Mouse (Mus musculus) limb, embryonic 13.5 days (tissue): ENCODE measurements around the gene Bag5. TPM values are rescaled to one million over a fixed set of nuclear protein-coding genes. Genes with fewer than 3 reads are reported as not detected.

Experiments used
- ATAC-seq: fragments of 200-750 bp; cut with Nextera tagmentation; 2 replicates; pipeline ENCODE4 v1.8.0; 2017; ENCODE audit warnings: low read depth, moderate number of reproducible peaks, moderate TSS enrichment; ENCODE audit not compliant: low FRiP score
- H3K27ac ChIP-seq: fragments of 300-500 bp; sonication (generic); 2 replicates; pipeline ENCODE4 v1.5.1; 2015; ENCODE audit warnings: inconsistent platforms, mild to moderate bottlenecking, moderate library complexity
- H3K27me3 ChIP-seq: fragments of 300-500 bp; sonication (generic); 2 replicates; pipeline ENCODE4 v1.6.1; 2015; ENCODE audit warnings: mild to moderate bottlenecking, inconsistent platforms
- H3K36me3 ChIP-seq: fragments of 300-500 bp; sonication (generic); 2 replicates; pipeline ENCODE4 v1.6.1; 2015; ENCODE audit warnings: inconsistent platforms, mild to moderate bottlenecking, moderate library complexity
- H3K4me1 ChIP-seq: fragments of 300-500 bp; sonication (generic); 2 replicates; pipeline ENCODE4 v1.6.1; 2015; ENCODE audit warnings: inconsistent platforms
- H3K4me2 ChIP-seq: fragments of 300-500 bp; sonication (generic); replicated peaks from 2 replicates; pipeline ENCODE4 v1.6.1; 2015; ENCODE audit warnings: inconsistent platforms, mild to moderate bottlenecking, moderate library complexity
- H3K4me3 ChIP-seq: fragments of 300-500 bp; sonication (generic); 2 replicates; pipeline ENCODE4 v1.5.1; 2015; ENCODE audit warnings: moderate library complexity, mild to moderate bottlenecking, inconsistent platforms
- H3K9ac ChIP-seq: fragments of 300-500 bp; sonication (generic); 2 replicates; pipeline ENCODE4 v1.6.1; 2015; ENCODE audit warnings: mild to moderate bottlenecking, inconsistent platforms
- H3K9me3 ChIP-seq: fragments of 300-500 bp; sonication (generic); 2 replicates; pipeline ENCODE4 v1.6.1; 2016; ENCODE audit warnings: inconsistent platforms
- WGBS: fragments of 180-500 bp; shearing (Covaris S2); methylation state at CpG from one replicate; pipeline ENCODE4 v1.1.7; 2015; 5-methylcytosine and 5-hydroxymethylcytosine counted together
- polyA plus RNA-seq: library from polyadenylated mRNA; unstranded; fragments of >200 nt; fragmentation: Nextera tagmentation; extraction: Ambion mirVana; gene quantifications from 2 replicates; pipeline ENCODE4 v1.2.1, GENCODE M21; 2015

Bag5 gene
- polyA plus RNA-seq = 62.7 and 63.0 TPM in 2 replicates

- Histone ChIP-seq H3K4me2 (peak within 1 kb of the TSS; percentile 85), H3K9ac (peak within 1 kb of the TSS; percentile 98), H3K36me3 (peaks cover 37% of the 10 kb centered on the region), H3K27me3 (no peaks in the 10 kb centered on the region), H3K27ac (peak within 1 kb of the TSS; percentile 78), H3K4me3 (peak within 1 kb of the TSS; percentile 100), H3K9me3 (no peaks in the 10 kb centered on the region), H3K4me1 (peaks cover 22% of the 10 kb centered on the region)
- peak; percentile 93 for ATAC-seq
- under 1% methylated on average over 70 of the region's 86 CpGs for WGBS
Observed at GRCm38 (mm10) chr12:111713004-111713651, at the start of gene Bag5, which contains the start of gene Apopt1. Gene Bag5, minus strand, starts transcription at chr12:111713257. Gene Apopt1, plus strand, starts transcription at chr12:111713261.

- peaks cover 35% of the 10 kb centered on the region for H3K4me1 ChIP-seq
- H3K27ac ChIP-seq = no peak overlapping the region
- H3K4me2 ChIP-seq = peak overlapping the region; percentile 99
- no peak for ATAC-seq
- WGBS = 63% methylated on average over 7 of the region's 7 CpGs
- H3K27me3 ChIP-seq = no peaks in the 10 kb centered on the region
- peak overlapping the region; percentile 96; the same call in 1 of the 2 replicates for H3K9ac ChIP-seq
- no peaks in the 10 kb centered on the region for H3K9me3 ChIP-seq
- H3K36me3 ChIP-seq = peaks cover 23% of the 10 kb centered on the region
- peak overlapping the region; percentile 86 for H3K4me3 ChIP-seq
Observed at GRCm38 (mm10) chr12:111760306-111760908, 47.4 kb upstream of the Bag5 start.

- peak; percentile 48; the same call in 1 of the 2 replicates for ATAC-seq
- 3% methylated on average over 35 of the region's 35 CpGs for WGBS
- Histone ChIP-seq H3K36me3 (peaks cover 22% of the 10 kb centered on the region), H3K4me3 (peak overlapping the region; percentile 86), H3K9me3 (no peaks in the 10 kb centered on the region), H3K4me2 (peak overlapping the region; percentile 99), H3K27ac (peak overlapping the region; percentile 88), H3K27me3 (no peaks in the 10 kb centered on the region), H3K4me1 (peaks cover 35% of the 10 kb centered on the region), H3K9ac (peak overlapping the region; percentile 96)
Observed at GRCm38 (mm10) chr12:111759176-111760061, 46.4 kb upstream of the Bag5 start.

- H3K27ac ChIP-seq = peak within 1 kb of the TSS; percentile 88
- H3K4me2 ChIP-seq = peak within 1 kb of the TSS; percentile 99
- under 1% methylated on average over 84 of the region's 85 CpGs for WGBS
- peak within 1 kb of the TSS; percentile 86 for H3K4me3 ChIP-seq
- H3K36me3 ChIP-seq = peaks cover 16% of the 10 kb centered on the region
- no peaks in the 10 kb centered on the region for H3K27me3 ChIP-seq
- peak within 1 kb of the TSS; percentile 96 for H3K9ac ChIP-seq
- peak; percentile 78 for ATAC-seq
- no peaks in the 10 kb centered on the region for H3K9me3 ChIP-seq
- H3K4me1 ChIP-seq = peaks cover 35% of the 10 kb centered on the region
Observed at GRCm38 (mm10) chr12:111758381-111759175, 45.5 kb upstream of the Bag5 start, which contains the start of gene Klc1. Gene Klc1, plus strand, starts transcription at chr12:111758849.

GRCm38 (mm10) chr12:111757561-111758325 lies 44.7 kb upstream of the Bag5 start:
- Histone ChIP-seq H3K4me3 (peak overlapping the region; percentile 86), H3K9ac (peak overlapping the region; percentile 96), H3K4me1 (peaks cover 35% of the 10 kb centered on the region), H3K9me3 (no peaks in the 10 kb centered on the region), H3K4me2 (peak overlapping the region; percentile 99), H3K27me3 (no peaks in the 10 kb centered on the region), H3K36me3 (peaks cover 8% of the 10 kb centered on the region; the same call in 1 of the 2 replicates), H3K27ac (peak overlapping the region; percentile 88; the same call in 1 of the 2 replicates)
- 35% methylated on average over 10 of the region's 10 CpGs for WGBS
- ATAC-seq = no peak

- H3K36me3 ChIP-seq = no peaks in the 10 kb centered on the region
- H3K9ac ChIP-seq = no peak overlapping the region
- 27% methylated on average over 5 of the region's 5 CpGs for WGBS
- no peak overlapping the region for H3K4me2 ChIP-seq
- H3K9me3 ChIP-seq = no peaks in the 10 kb centered on the region
- no peak overlapping the region for H3K27ac ChIP-seq
- ATAC-seq = no peak
- H3K4me3 ChIP-seq = no peak overlapping the region
- H3K27me3 ChIP-seq = no peaks in the 10 kb centered on the region
- peaks cover 31% of the 10 kb centered on the region for H3K4me1 ChIP-seq
Observed at GRCm38 (mm10) chr12:111756698-111757082, 43.6 kb upstream of the Bag5 start.

- H3K9ac ChIP-seq = no peak overlapping the region
- no peak overlapping the region for H3K4me3 ChIP-seq
- H3K4me1 ChIP-seq = peaks cover 27% of the 10 kb centered on the region
- no peak overlapping the region for H3K27ac ChIP-seq
- no peak overlapping the region for H3K4me2 ChIP-seq
- H3K36me3 ChIP-seq = no peaks in the 10 kb centered on the region
- H3K9me3 ChIP-seq = no peaks in the 10 kb centered on the region
- ATAC-seq = no peak
- no peaks in the 10 kb centered on the region for H3K27me3 ChIP-seq
- 58% methylated on average over 4 of the region's 4 CpGs for WGBS
Observed at GRCm38 (mm10) chr12:111756082-111756697, 43.1 kb upstream of the Bag5 start.

GRCm38 (mm10) chr12:111755231-111755630 lies 42.2 kb upstream of the Bag5 start:
- Histone ChIP-seq H3K27me3 (no peaks in the 10 kb centered on the region), H3K4me3 (no peak overlapping the region), H3K9ac (no peak overlapping the region), H3K9me3 (no peaks in the 10 kb centered on the region), H3K36me3 (no peaks in the 10 kb centered on the region), H3K4me1 (peaks cover 17% of the 10 kb centered on the region), H3K27ac (no peak overlapping the region), H3K4me2 (no peak overlapping the region)
- 67% methylated on average over 2 of the region's 2 CpGs for WGBS
- ATAC-seq = no peak

- H3K9me3 ChIP-seq = no peaks in the 10 kb centered on the region
- peaks cover 12% of the 10 kb centered on the region for H3K4me1 ChIP-seq
- no peak for ATAC-seq
- no peak overlapping the region for H3K4me3 ChIP-seq
- H3K27ac ChIP-seq = no peak overlapping the region
- H3K4me2 ChIP-seq = no peak overlapping the region
- no peaks in the 10 kb centered on the region for H3K36me3 ChIP-seq
- H3K27me3 ChIP-seq = no peaks in the 10 kb centered on the region
- no peak overlapping the region for H3K9ac ChIP-seq
Observed at GRCm38 (mm10) chr12:111754710-111755109, 41.7 kb upstream of the Bag5 start.

GRCm38 (mm10) chr12:111753347-111753746 lies 40.3 kb upstream of the Bag5 start:
- no peaks in the 10 kb centered on the region for H3K9me3 ChIP-seq
- no peak overlapping the region for H3K4me2 ChIP-seq
- no peaks in the 10 kb centered on the region for H3K36me3 ChIP-seq
- no peak overlapping the region for H3K4me3 ChIP-seq
- H3K4me1 ChIP-seq = peaks cover 10% of the 10 kb centered on the region
- H3K27me3 ChIP-seq = no peaks in the 10 kb centered on the region
- 57% methylated on average over 9 of the region's 9 CpGs for WGBS
- H3K27ac ChIP-seq = no peak overlapping the region
- ATAC-seq = no peak
- peak overlapping the region; percentile 21; the same call in 1 of the 2 replicates for H3K9ac ChIP-seq
